Mouse (Mus musculus): ENCODE results near the gene Pdpk1.
A peak's percentile ranks its signal among the peaks of the same experiment; 100 is the strongest.
"Not testable (repeated sequence)": the region's sequence is repeated elsewhere in the genome, so short reads cannot be mapped to it uniquely, and the experiment has no call there.

The Pdpk1 gene

GRCm38 (mm10) chr17:24162584-24163175, 12.0 kb upstream of the Pdpk1 start:
- peak; percentile 40 for DNase-seq (ENCODE audit: low read depth, low spot score)

DNA sequence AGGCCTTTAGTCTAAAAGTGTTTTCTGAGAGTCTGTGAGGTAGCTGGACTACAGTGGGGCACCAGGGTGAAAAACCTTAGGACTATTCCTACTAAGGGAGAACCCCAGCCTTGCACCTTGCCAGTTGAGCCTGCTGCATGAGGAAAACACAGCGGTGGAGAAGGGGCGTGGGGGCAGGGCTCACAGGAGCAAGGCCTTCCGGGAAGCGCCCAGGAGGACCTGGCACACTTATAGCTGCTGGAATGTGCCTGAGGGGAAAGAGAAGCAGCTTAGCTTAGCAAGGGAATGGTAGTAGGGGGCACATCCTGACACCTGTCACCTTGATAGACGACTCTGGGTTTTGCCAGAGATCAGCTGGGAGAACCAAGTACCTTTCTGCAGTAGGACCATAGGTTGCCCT, 10.7 kb upstream of the Pdpk1 start:
- no peak for DNase-seq (ENCODE audit: low read depth, low spot score)

GRCm38 (mm10) chr17:24157526-24157925, 6.8 kb upstream of the Pdpk1 start:
- no peak for DNase-seq (ENCODE audit: low read depth, low spot score)

DNA sequence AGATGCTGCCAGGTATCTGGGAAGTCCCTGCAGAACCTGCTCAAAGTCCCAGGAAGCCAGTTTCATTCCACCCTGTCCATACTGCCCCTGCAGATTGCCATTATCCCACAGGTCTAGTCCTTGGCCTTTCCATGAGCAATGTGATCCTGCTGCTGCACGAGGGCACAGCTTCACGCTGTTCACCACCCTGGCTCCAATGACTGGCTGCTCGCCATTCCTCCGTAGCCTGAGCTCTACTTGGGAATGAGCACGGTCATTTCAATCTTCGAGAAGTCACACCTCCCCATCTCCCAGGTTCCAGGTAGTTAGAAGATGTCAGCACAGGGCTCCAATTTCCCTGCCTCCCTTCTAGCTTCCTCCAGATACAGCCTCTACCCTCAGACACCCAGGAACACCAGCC, 6.4 kb upstream of the Pdpk1 start:
- no peak for DNase-seq (ENCODE audit: low read depth, low spot score)

DNA sequence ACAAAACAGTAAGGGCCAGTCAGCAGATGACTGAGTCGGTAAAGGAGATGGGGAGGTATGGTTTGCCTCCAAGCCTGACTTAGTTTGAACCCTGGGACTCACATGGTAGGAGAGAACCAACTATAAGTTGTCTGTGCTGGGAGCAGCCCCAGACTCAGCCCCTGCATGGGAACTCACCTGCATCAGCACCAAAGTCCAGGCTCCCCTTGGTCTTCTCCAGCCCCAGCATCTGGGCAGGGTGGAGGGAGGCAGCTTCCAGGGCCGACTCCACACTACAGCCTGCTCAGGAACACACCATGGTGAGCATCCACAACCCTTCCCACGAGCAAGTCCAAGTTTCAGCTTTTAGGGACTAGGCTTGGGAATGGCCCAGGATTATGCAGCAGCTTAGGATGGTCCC, 5.7 kb upstream of the Pdpk1 start:
- no peak for DNase-seq (ENCODE audit: low read depth, low spot score)

DNA sequence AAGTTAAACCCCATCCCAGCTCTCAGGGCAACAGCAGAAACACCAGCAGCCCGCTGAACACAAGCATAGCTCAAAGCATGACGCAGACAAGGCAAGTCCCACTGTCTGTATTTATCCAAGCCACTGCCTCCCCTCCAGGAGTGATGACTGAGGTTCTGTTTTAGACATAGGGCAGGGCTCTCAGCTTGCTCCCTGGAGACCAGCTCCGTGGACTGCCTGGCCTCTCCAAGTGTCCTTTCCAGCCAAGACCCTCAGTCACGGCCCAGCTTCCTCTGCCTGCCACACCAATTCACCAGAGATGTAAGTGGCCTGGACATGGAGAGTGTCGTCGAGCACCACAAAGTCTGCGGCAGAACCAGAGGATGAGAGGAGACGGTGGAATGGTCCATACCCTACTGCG, 5.0 kb upstream of the Pdpk1 start:
- DNase-seq (ENCODE audit: low read depth, low spot score) = no peak

- no peak for DNase-seq (ENCODE audit: low read depth, low spot score)
Measured at GRCm38 (mm10) chr17:24154463-24154862, 3.7 kb upstream of the Pdpk1 start.

- DNase-seq (ENCODE audit: low read depth, low spot score) = peak; percentile 91
Measured at GRCm38 (mm10) chr17:24151890-24152563, 1.3 kb upstream of the Pdpk1 start.

DNA sequence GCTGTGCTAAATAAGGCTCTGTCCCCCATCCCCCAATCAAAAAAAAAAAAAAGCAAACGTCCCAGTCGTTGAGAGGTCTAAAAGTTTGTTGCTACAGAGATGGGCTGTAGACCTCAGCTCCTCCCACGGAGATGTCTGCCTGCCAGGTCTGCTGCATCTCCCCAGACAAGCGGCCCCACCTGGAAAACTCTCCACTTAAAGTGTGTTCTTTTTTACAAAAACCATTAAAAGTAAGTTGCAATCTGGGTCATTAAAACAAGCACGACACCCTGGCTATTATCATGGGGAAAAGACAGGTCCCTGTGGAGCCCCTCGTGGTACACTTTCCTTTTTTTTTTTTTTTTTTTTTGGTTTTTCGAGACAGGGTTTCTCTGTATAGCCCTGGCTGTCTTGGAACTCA, 658 bp upstream of the Pdpk1 start:
- no peak for DNase-seq (ENCODE audit: low read depth, low spot score)

DNA sequence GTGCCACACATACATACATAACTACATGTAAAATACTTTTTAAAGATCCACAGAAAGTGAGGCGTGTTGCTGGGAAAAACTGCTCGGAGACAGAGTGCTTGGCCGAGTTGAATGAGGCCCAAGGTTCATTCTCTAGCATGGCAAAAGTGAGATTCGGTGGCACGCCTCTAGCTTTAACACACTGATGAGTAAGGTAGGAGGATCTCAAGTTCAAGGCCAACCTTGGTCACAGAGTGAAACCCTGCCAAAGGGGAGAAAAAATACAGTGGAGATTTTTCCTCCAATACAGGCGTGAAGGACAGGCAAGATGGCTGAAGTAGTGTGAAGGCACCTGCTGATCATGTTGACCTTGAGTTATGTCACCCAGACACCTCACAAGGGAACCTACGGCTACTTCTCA, 1.3 kb downstream of the Pdpk1 start:
- no peak for DNase-seq (ENCODE audit: low read depth, low spot score)

GRCm38 (mm10) chr17:24142897-24143296, 7.8 kb downstream of the Pdpk1 start:
- DNase-seq (ENCODE audit: low read depth, low spot score) = no peak

GRCm38 (mm10) chr17:24141425-24141920, 9.3 kb downstream of the Pdpk1 start:
- peak; percentile 99 for DNase-seq (ENCODE audit: low read depth, low spot score)

GRCm38 (mm10) chr17:24140845-24141424, 9.8 kb downstream of the Pdpk1 start:
- DNase-seq (ENCODE audit: low read depth, low spot score) = peak; percentile 63

DNA sequence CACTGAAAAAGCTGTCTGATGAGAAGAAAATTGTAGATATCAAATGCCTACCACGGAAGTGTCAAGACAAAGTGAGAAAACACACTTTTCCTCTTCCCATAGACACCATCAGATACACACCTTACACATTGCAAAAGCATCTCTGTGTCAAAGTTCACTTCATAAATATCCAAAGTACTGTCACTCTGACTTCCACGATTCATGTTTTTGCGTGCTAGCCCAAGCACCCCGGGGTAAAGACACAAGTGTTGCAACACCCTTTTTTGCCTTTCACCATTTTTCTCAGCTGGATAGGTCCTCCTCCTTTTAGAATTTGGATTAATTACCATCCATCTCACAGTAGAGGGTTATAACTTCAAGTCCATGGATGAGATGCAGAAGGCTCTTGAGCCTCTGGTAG, 10.8 kb downstream of the Pdpk1 start:
- DNase-seq (ENCODE audit: low read depth, low spot score) = no peak

DNA sequence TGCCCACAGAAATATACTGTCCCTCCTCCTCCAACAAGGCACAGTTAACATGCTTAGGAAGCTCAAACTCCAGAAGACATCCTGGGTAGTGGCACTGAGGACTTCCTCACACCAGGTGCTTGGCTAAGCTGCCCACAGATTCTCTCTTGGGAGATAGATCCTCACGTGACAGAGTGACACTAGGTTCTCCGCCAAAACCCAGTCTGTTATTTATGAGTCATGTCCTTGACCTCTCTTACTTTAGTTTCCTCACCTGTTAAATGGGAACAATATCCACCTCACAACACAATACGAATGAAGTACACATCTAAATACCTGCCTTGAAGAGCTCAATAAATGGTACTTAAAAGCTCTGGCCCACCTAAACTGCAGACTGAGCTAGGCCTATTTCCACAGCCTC, 11.5 kb downstream of the Pdpk1 start:
- no peak for DNase-seq (ENCODE audit: low read depth, low spot score)

GRCm38 (mm10) chr17:24137226-24137880, 13.4 kb downstream of the Pdpk1 start:
- DNase-seq (ENCODE audit: low read depth, low spot score) = no peak

GRCm38 (mm10) chr17:24134062-24134461, 16.7 kb downstream of the Pdpk1 start:
- DNase-seq (ENCODE audit: low read depth, low spot score) = no peak

GRCm38 (mm10) chr17:24132919-24133318, 17.8 kb downstream of the Pdpk1 start:
- peak; percentile 55 for DNase-seq (ENCODE audit: low read depth, low spot score)

GRCm38 (mm10) chr17:24131570-24131969, 19.2 kb downstream of the Pdpk1 start:
- DNase-seq (ENCODE audit: low read depth, low spot score) = no peak

GRCm38 (mm10) chr17:24129246-24129645, 21.5 kb downstream of the Pdpk1 start:
- not testable (repeated sequence) for DNase-seq (ENCODE audit: low read depth, low spot score)

DNA sequence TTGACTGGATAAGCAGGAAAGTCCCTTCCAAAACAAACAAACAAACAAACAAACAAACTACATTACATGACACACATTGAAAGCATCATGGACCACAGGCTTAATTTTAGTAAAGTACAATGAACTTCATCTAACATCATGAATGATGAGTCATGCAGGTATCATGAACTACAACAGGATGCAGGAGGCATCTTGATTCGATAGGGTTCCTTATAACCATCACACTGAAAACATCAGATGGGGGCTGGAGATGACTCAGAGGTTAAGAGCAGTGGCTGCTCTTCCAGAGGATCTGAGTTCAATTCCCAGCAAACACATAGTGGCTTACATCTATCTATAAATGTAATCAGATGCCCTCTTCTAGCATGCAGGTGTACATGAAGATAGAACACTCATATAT, 23.1 kb downstream of the Pdpk1 start:
- peak; percentile 35 for DNase-seq (ENCODE audit: low read depth, low spot score)

- peak; percentile 38 for DNase-seq (ENCODE audit: low read depth, low spot score)
Measured at GRCm38 (mm10) chr17:24126801-24127200, 23.9 kb downstream of the Pdpk1 start.

DNA sequence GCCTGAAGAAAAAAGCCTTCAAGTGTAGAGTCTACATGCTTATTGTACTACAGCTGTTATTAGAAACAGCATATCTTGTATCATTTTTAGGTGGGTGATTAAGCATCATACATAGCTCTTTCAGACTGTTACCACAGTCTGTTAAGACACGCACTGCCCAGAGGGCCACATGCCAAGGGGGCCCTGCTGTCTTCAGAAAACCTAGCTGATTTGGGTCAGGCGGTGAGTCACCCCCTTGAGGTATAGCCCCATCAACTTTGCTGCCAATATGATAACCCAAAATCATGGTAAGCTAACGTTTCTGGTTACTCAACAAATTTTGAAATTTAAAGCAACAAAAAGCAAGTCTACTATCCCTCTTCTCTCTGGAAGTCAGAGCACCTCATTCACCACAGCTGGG, 31.3 kb downstream of the Pdpk1 start:
- no peak for DNase-seq (ENCODE audit: low read depth, low spot score)

Data from CD4-positive, CD25-positive, alpha-beta regulatory T cell, adult 2 months (primary cell).